Mouse (Mus musculus): ENCODE results near the gene Ppp3r1.

Ppp3r1 gene

GRCm38 (mm10) chr11:17158858-17159737 is at the start of gene Ppp3r1:
TSS of gene Ppp3r1 (plus strand) at chr11:17159263.
- DNase-seq (ENCODE audit: low read depth, low spot score): peak; percentile 94

- no peak for DNase-seq (ENCODE audit: low read depth, low spot score)
These were observed 46.5 kb upstream of the Ppp3r1 start for GRCm38 (mm10) chr11:17112419-17113090.

GRCm38 (mm10) chr11:17126418-17126817 is 32.6 kb upstream of the Ppp3r1 start:
- no peak for DNase-seq (ENCODE audit: low read depth, low spot score)

GRCm38 (mm10) chr11:17135638-17136037 is 23.4 kb upstream of the Ppp3r1 start:
- no peak for DNase-seq (ENCODE audit: low read depth, low spot score)

- DNase-seq (ENCODE audit: low read depth, low spot score): no peak
These were observed 20.6 kb upstream of the Ppp3r1 start for GRCm38 (mm10) chr11:17138306-17139033.

- peak; percentile 57 for DNase-seq (ENCODE audit: low read depth, low spot score)
These were observed 727 bp downstream of the Ppp3r1 start for GRCm38 (mm10) chr11:17159738-17160241.

GRCm38 (mm10) chr11:17160242-17160641 is 1.2 kb downstream of the Ppp3r1 start:
- DNase-seq (ENCODE audit: low read depth, low spot score): peak; percentile 89

GRCm38 (mm10) chr11:17163956-17164355 is 4.9 kb downstream of the Ppp3r1 start:
- no peak for DNase-seq (ENCODE audit: low read depth, low spot score)

GRCm38 (mm10) chr11:17166627-17167026 is 7.6 kb downstream of the Ppp3r1 start:
- no peak for DNase-seq (ENCODE audit: low read depth, low spot score)

- DNase-seq (ENCODE audit: low read depth, low spot score): no peak
These were observed 10.2 kb downstream of the Ppp3r1 start for GRCm38 (mm10) chr11:17169262-17169661.

- no peak for DNase-seq (ENCODE audit: low read depth, low spot score)
These were observed 12.1 kb downstream of the Ppp3r1 start for GRCm38 (mm10) chr11:17170938-17171729.

- DNase-seq (ENCODE audit: low read depth, low spot score): peak; percentile 36
These were observed 13.2 kb downstream of the Ppp3r1 start for GRCm38 (mm10) chr11:17172300-17172699.

- peak; percentile 85 for DNase-seq (ENCODE audit: low read depth, low spot score)
These were observed 17.6 kb downstream of the Ppp3r1 start for GRCm38 (mm10) chr11:17176638-17177037.

GRCm38 (mm10) chr11:17180753-17181152 is 21.7 kb downstream of the Ppp3r1 start:
- no peak for DNase-seq (ENCODE audit: low read depth, low spot score)

GRCm38 (mm10) chr11:17181807-17182206 is 22.7 kb downstream of the Ppp3r1 start, which contains the start of gene Wdr92:
TSS of gene Wdr92 (plus strand) at chr11:17182107.
- no peak for DNase-seq (ENCODE audit: low read depth, low spot score)

GRCm38 (mm10) chr11:17183165-17183564 is 24.1 kb downstream of the Ppp3r1 start:
- no peak for DNase-seq (ENCODE audit: low read depth, low spot score)

- DNase-seq (ENCODE audit: low read depth, low spot score): no peak
These were observed 28.6 kb downstream of the Ppp3r1 start for GRCm38 (mm10) chr11:17187649-17188048.

- no peak for DNase-seq (ENCODE audit: low read depth, low spot score)
These were observed 29.7 kb downstream of the Ppp3r1 start for GRCm38 (mm10) chr11:17188786-17189185.

- no peak for DNase-seq (ENCODE audit: low read depth, low spot score)
These were observed 33.2 kb downstream of the Ppp3r1 start for GRCm38 (mm10) chr11:17192151-17192844.

- no peak for DNase-seq (ENCODE audit: low read depth, low spot score)
These were observed 40.1 kb downstream of the Ppp3r1 start for GRCm38 (mm10) chr11:17199170-17199569.

All from 3T3-L1 (cell line).